Mouse (Mus musculus) spleen, adult 2 months (tissue): Measurements from ENCODE around the gene Herc3.

ENCODE experiments used
- CTCF ChIP-seq: fragments of 200-500 bp; IDR thresholded peaks from 2 replicates; pipeline ENCODE4 v1.5.1; 2011; ENCODE audit warnings: mild to moderate bottlenecking, inconsistent platforms; ENCODE audit not compliant: insufficient read depth, insufficient read length, insufficient replicate concordance; ENCODE audit errors: extremely low read depth
- POLR2A ChIP-seq: fragments of 200-500 bp; IDR thresholded peaks from 2 replicates; pipeline ENCODE4 v1.6.1; 2011; ENCODE audit warnings: low read depth, low read length, inconsistent platforms

DNA sequence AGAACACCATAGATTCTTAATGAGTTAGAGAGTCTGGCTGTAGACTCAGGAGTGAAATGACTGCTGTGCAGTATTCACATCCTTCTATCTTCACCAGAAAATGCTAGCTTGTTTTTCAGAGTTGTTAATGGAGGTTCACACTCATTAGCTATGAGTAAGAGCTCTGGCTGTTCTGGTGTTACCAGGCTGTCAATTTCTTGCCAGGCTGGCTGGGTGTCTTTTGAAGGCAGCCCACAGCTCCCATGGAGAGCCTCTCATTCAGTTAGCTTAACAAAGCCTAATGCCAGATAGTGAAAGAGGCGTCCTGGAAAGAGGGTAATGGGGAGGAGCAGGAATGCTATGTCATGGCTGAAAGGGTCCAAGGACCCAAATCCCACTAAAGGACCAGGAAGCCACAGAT lies 6.7 kb downstream of the Herc3 start:
- TF ChIP-seq CTCF = no peak
- TF ChIP-seq POLR2A = no peak
